Mouse (Mus musculus) ES-E14 (cell line): Measurements from ENCODE around the gene Gdpgp1.

Source experiments
- CHD2 ChIP-seq: IDR thresholded peaks from 2 replicates; pipeline ENCODE4 v1.6.1; 2014; ENCODE audit warnings: mild to moderate bottlenecking, low read depth, low read length, inconsistent platforms
- HCFC1 ChIP-seq: IDR thresholded peaks from 2 replicates; pipeline ENCODE4 v1.6.1; 2012; ENCODE audit warnings: low read length, inconsistent platforms, borderline replicate concordance; ENCODE audit not compliant: insufficient read depth
- MAFK ChIP-seq: IDR thresholded peaks from 2 replicates; pipeline ENCODE4 v1.6.1; 2014; ENCODE audit warnings: mild to moderate bottlenecking, low read depth, low read length, inconsistent platforms; ENCODE audit not compliant: insufficient read depth
- ZC3H11A ChIP-seq: IDR thresholded peaks from 2 replicates; pipeline ENCODE4 v1.6.1; 2012; ENCODE audit warnings: low read depth, mild to moderate bottlenecking, inconsistent platforms, low read length, borderline replicate concordance
- ZNF384 ChIP-seq: IDR thresholded peaks from 2 replicates; pipeline ENCODE4 v1.6.1; 2012; ENCODE audit warnings: low read depth, low read length, inconsistent platforms

DNA sequence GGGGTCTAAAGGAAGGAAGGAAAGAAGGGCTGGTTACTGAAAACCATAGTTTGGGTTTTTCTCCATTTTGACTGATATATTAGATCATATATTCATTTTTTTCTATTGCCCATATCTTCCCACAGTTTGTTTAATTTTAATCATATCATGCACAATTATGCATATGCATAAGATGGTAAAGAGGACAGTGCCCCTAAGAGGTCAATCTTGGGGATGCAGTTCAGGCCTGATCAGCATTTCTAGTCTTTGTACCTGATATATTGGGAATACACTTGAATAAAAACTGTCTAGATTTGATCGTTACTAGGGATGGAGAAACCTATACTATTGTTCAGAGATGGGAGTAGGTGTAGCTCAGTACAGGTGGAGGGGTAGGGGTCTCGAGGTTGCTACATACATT, 48.3 kb downstream of the Gdpgp1 start:
- TF ChIP-seq CHD2 = no peak
- TF ChIP-seq MAFK = no peak
- no peak for TF ChIP-seq ZC3H11A
- no peak for TF ChIP-seq ZNF384
- no peak for TF ChIP-seq HCFC1
